In genomic region chr15:11399356-11400067, GRCm38 (mm10) we compare ENCODE assay signal across 8 mouse cellular contexts. TPM values are rescaled to one million over a fixed set of nuclear protein-coding genes. Genes with fewer than 3 reads are reported as not detected.
A peak's percentile ranks its signal among the peaks of the same experiment; 100 is the strongest.
DNase-seq lines count a peak whose midpoint lies in the region; ATAC-seq lines count a peak whose summit lies in the region.

Gene Tars (minus strand): TSS chr15:11399665.

- H3K27ac ChIP-seq in hindbrain, embryonic 15.5 days (replicated peaks) = peak within 1 kb of the TSS; percentile 76

- peak within 1 kb of the TSS; percentile 72 for H3K9ac ChIP-seq in hindbrain, embryonic 15.5 days

- H3K4me3 ChIP-seq in hindbrain, embryonic 15.5 days = peak within 1 kb of the TSS; percentile 90

- no peaks in the 10 kb centered on the region for H3K9me3 ChIP-seq in hindbrain, embryonic 15.5 days

- ATAC-seq in hindbrain, embryonic 15.5 days (ENCODE audit: low FRiP score, low read depth) = peak; percentile 100

- H3K36me3 ChIP-seq in hindbrain, embryonic 15.5 days = no peaks in the 10 kb centered on the region

- DNase-seq in T-cell, adult 2 months (ENCODE audit: low spot score) = peak; percentile 97
- peak; percentile 97 to 98 for DNase-seq in cerebellum, postnatal 36 days
- DNase-seq in frontal cortex, postnatal 36 days (ENCODE audit: low spot score in 2 of 2) = peak; percentile 96 to 99
- peak; percentile 98 for DNase-seq in left cerebral cortex, adult 11 months (ENCODE audit: low spot score)
- peak; percentile 96 to 98 for DNase-seq in lung, postnatal 4 days
- DNase-seq in retina, postnatal 7 days (ENCODE audit: low read depth, low spot score) = peak; percentile 98
- peak; percentile 90 for DNase-seq in urinary bladder, adult 2 months (ENCODE audit: low spot score)

- H3K4me2 ChIP-seq in hindbrain, embryonic 15.5 days = peak within 1 kb of the TSS; percentile 91

- under 1% methylated on average over 42 of the region's 42 CpGs for WGBS in hindbrain, embryonic 15.5 days

- peaks cover 8% of the 10 kb centered on the region; the same call in 1 of the 2 replicates for H3K27me3 ChIP-seq in hindbrain, embryonic 15.5 days

- peaks cover 20% of the 10 kb centered on the region for H3K4me1 ChIP-seq in hindbrain, embryonic 15.5 days (replicated peaks)

RNA-seq across cellular contexts. Expression of gene Tars, which starts in this region (rescaled TPM):
- 41.7 and 45.0 TPM in 2 replicates for polyA plus RNA-seq in hindbrain, embryonic 15.5 days (2015; fragmentation: Nextera tagmentation; extraction: Ambion mirVana)
- polyA plus RNA-seq in urinary bladder, adult 2 months (2012; rRNA removed) = 42.7 and 43.5 TPM in 2 replicates

Comparison
In these comparisons a context has a peak if more than half of its experiments do, and no peak if none do; other contexts are left out.
1. Peak in every context shown above with its lines: DNase-seq, ATAC-seq, H3K4me3 ChIP-seq and H3K27ac ChIP-seq.